Mouse (Mus musculus) CH12.LX (cell line): ENCODE data around the gene Syne3. TPM values are rescaled to one million over a fixed set of nuclear protein-coding genes. Genes with fewer than 3 reads are reported as not detected.

Experiments
- DNase-seq: peaks from one replicate; pipeline ENCODE4 v3.0.0-alpha.2; 2013; ENCODE audit errors: extremely low read depth
- H3K27ac ChIP-seq: 2 replicates; pipeline ENCODE4 v1.5.1; 2012; ENCODE audit warnings: low read depth, mild to moderate bottlenecking, control low read depth, moderate library complexity; ENCODE audit not compliant: insufficient read depth
- H3K27me3 ChIP-seq: replicated peaks from 2 replicates; pipeline ENCODE3; 2012; ENCODE audit warnings: inconsistent platforms
- H3K36me3 ChIP-seq, 2 experiments: replicated peaks in 1 of 2; 2 replicates each; pipeline versions ENCODE3 to v1.6.1; 2012; ENCODE audit warnings: inconsistent platforms in 1 of 2, low read length in 1 of 2, mild to moderate bottlenecking in 1 of 2, mixed read lengths in 1 of 2, moderate library complexity in 1 of 2; ENCODE audit not compliant: control insufficient read depth in 1 of 2, insufficient read depth in 1 of 2
- H3K4me1 ChIP-seq, 2 experiments: 2 replicates each; pipeline ENCODE4 v1.6.1; 2012; ENCODE audit warnings: inconsistent platforms in 1 of 2, moderate library complexity in 1 of 2; ENCODE audit not compliant: insufficient read depth in 2 of 2, control insufficient read depth in 1 of 2
- H3K4me2 ChIP-seq: 2 replicates; pipeline ENCODE4 v1.6.1; 2012; ENCODE audit warnings: low read depth, mild to moderate bottlenecking, control low read depth; ENCODE audit not compliant: poor library complexity, insufficient read depth, severe bottlenecking
- H3K4me3 ChIP-seq, 3 experiments: fragments of 150-350 bp in 1 of 3; sonication (generic) in 1 of 3; replicated peaks in 1 of 3; 2 replicates each; pipeline versions ENCODE3 to v1.5.1; 2011 to 2012; ENCODE audit warnings: low read depth in 2 of 3, low read length in 2 of 3, mild to moderate bottlenecking in 2 of 3, moderate library complexity in 2 of 3, control low read depth in 1 of 3, improper control_type of control experiment in 1 of 3, inconsistent platforms in 1 of 3, mixed read lengths in 1 of 3; ENCODE audit not compliant: poor library complexity in 1 of 3
- H3K79me2 ChIP-seq: replicated peaks from 2 replicates; pipeline ENCODE4 v1.6.1; 2012; ENCODE audit warnings: mild to moderate bottlenecking, moderate library complexity; ENCODE audit not compliant: control insufficient read depth, poor library complexity, insufficient read depth, severe bottlenecking; ENCODE audit errors: extremely low read depth
- H3K9ac ChIP-seq: 2 replicates; pipeline ENCODE4 v1.6.1; 2012; ENCODE audit warnings: low read depth, mild to moderate bottlenecking, control low read depth, moderate library complexity; ENCODE audit not compliant: insufficient read depth
- H3K9me3 ChIP-seq: replicated peaks from 2 replicates; pipeline ENCODE3; 2012; ENCODE audit warnings: low read length, inconsistent platforms, mixed read lengths
- BHLHE40 ChIP-seq: IDR thresholded peaks from 2 replicates; pipeline ENCODE4 v1.6.1; 2011; ENCODE audit warnings: mild to moderate bottlenecking, low read depth, low read length, improper control_type of control experiment
- CTCF ChIP-seq, 2 experiments: IDR thresholded peaks in 1 of 2; conservative IDR thresholded peaks in 1 of 2; 2 replicates each; pipeline ENCODE4 v1.5.1; 2011 to 2012; ENCODE audit warnings: low read depth in 2 of 2, low read length in 2 of 2, improper control_type of control experiment in 1 of 2, inconsistent platforms in 1 of 2, mild to moderate bottlenecking in 1 of 2, moderate library complexity in 1 of 2
- EP300 ChIP-seq: IDR thresholded peaks from 2 replicates; pipeline ENCODE4 v1.6.1; 2011; ENCODE audit warnings: low read length, improper control_type of control experiment
- ETS1 ChIP-seq: conservative IDR thresholded peaks from 2 replicates; pipeline ENCODE4 v1.6.1; 2012; ENCODE audit warnings: low read depth, mild to moderate bottlenecking, inconsistent platforms, low read length, improper control_type of control experiment, moderate library complexity
- GABPA ChIP-seq: IDR thresholded peaks from 2 replicates; pipeline ENCODE4 v1.6.1; 2012; ENCODE audit warnings: low read depth, low read length, improper control_type of control experiment, inconsistent platforms; ENCODE audit not compliant: insufficient replicate concordance
- HCFC1 ChIP-seq: IDR thresholded peaks from 2 replicates; pipeline ENCODE4 v1.6.1; 2012; ENCODE audit warnings: low read depth, mild to moderate bottlenecking, inconsistent platforms, low read length, improper control_type of control experiment
- JUN ChIP-seq: IDR thresholded peaks from 2 replicates; pipeline ENCODE4 v1.6.1; 2011; ENCODE audit warnings: low read depth, mild to moderate bottlenecking, low read length, improper control_type of control experiment, moderate library complexity; ENCODE audit not compliant: insufficient read depth
- JUND ChIP-seq: conservative IDR thresholded peaks from 2 replicates; pipeline ENCODE4 v1.6.1; 2011; ENCODE audit warnings: low read depth, low read length, improper control_type of control experiment
- MAFK ChIP-seq: IDR thresholded peaks from 2 replicates; pipeline ENCODE4 v1.6.1; 2011; ENCODE audit warnings: low read length, improper control_type of control experiment; ENCODE audit not compliant: insufficient replicate concordance
- MEF2A ChIP-seq: IDR thresholded peaks from 2 replicates; pipeline ENCODE4 v1.6.1; 2014; ENCODE audit warnings: low read depth, mild to moderate bottlenecking, inconsistent platforms, low read length, improper control_type of control experiment, borderline replicate concordance
- PAX5 ChIP-seq: IDR thresholded peaks from 2 replicates; pipeline ENCODE4 v1.6.1; 2012; ENCODE audit warnings: low read length, inconsistent platforms, mixed read lengths
- POLR2AphosphoS2 ChIP-seq: IDR thresholded peaks from 2 replicates; pipeline ENCODE4 v1.6.1; 2011; ENCODE audit warnings: low read depth, low read length, improper control_type of control experiment
- RCOR1 ChIP-seq: conservative IDR thresholded peaks from 2 replicates; pipeline ENCODE4 v1.6.1; 2012; ENCODE audit warnings: low read depth, mild to moderate bottlenecking, inconsistent platforms, low read length, improper control_type of control experiment
- SIN3A ChIP-seq: IDR thresholded peaks from 2 replicates; pipeline ENCODE4 v1.6.1; 2012; ENCODE audit warnings: low read length, improper control_type of control experiment, inconsistent platforms
- SMC3 ChIP-seq: IDR thresholded peaks from 2 replicates; pipeline ENCODE4 v1.6.1; 2011; ENCODE audit warnings: low read depth, low read length, improper control_type of control experiment
- TCF12 ChIP-seq: IDR thresholded peaks from 2 replicates; pipeline ENCODE4 v1.6.1; 2014; ENCODE audit warnings: low read depth, mild to moderate bottlenecking, inconsistent platforms, low read length, improper control_type of control experiment
- UBTF ChIP-seq: IDR thresholded peaks from 2 replicates; pipeline ENCODE4 v1.6.1; 2012; ENCODE audit warnings: low read depth, mild to moderate bottlenecking, inconsistent platforms, low read length, improper control_type of control experiment, moderate library complexity
- ZKSCAN1 ChIP-seq: IDR thresholded peaks from 2 replicates; pipeline ENCODE4 v1.6.1; 2012; ENCODE audit warnings: low read depth, inconsistent platforms, low read length, improper control_type of control experiment, borderline replicate concordance
- ZMIZ1 ChIP-seq: IDR thresholded peaks from 2 replicates; pipeline ENCODE4 v1.6.1; 2012; ENCODE audit warnings: low read depth, mild to moderate bottlenecking, inconsistent platforms, low read length, improper control_type of control experiment
- dilution Hi-C: fragments of 300-500 bp; cut with MboI; formaldehyde crosslinking; loops from 2 replicates; pipeline ENCODE4 v1.14.3; 2020; ENCODE audit warnings: low sequenced_read_pairs; ENCODE audit not compliant: extremely low pct_unique_long_range_greater_than_20kb, extremely low pct_ligation_motif_present
- in situ Hi-C: fragments of 300-500 bp; cut with MboI; formaldehyde crosslinking; loops from 3 replicates; pipeline ENCODE4 v1.14.3; 2019; ENCODE audit warnings: low sequenced_read_pairs, low pct_ligation_motif_present, low pct_unique_long_range_greater_than_20kb, mixed read lengths
- polyA plus RNA-seq: library from polyadenylated mRNA; unstranded; fragments of >175 nt; gene quantifications from 2 replicates; pipeline ENCODE4 v1.2.1, GENCODE M21; 2012; ENCODE audit warnings: low read depth; ENCODE audit not compliant: insufficient read length
- total RNA-seq, 2 experiments: library from RNA; depleted of rRNA; stranded (reverse); fragments of 300-350 nt in 1 of 2; fragments of >200 nt in 1 of 2; gene quantifications; 2 replicates each; pipeline ENCODE4 v1.2.3; 2012 to 2014

Gene Syne3
- total and polyA plus RNA-seq, 3 experiments: 5.3 to 18.7 (median 7.3) TPM

DNA sequence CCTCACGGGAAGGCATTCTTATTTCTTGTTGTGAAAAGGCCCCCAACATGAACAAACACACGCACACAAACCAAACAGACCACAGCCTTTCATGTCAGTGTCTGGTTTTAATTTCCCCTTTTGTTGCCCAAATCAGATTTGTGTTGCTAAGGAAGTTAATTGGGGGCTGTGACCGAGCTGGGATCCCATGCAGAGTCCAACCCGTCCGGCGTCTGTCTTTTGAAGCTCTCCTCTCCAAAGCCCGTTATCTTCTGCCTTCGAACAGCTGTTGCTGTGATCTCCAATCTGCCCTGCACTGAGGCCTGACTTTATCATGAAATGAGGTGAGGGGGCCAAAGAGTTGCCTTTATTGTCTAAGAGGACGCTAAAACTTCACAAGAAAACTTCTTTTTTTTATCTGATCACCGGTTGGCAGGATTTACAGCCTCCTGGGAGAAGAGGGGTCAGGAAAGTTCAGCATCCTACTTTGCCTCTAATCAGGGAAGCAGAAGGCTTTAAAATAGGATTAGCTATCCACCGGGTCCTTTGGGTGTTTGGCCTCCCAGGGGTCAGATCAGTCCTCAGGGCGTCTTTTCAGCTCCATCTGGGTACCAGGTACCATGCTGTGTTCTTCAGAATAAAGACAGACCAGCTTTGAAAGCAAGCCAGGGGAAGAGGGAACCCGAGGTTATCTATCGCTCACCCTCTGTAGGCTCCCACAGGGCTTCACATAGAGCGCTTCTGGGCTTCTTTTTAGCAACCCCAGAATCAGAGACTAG is 101.4 kb downstream of the Syne3 start:
- H3K4me1 ChIP-seq: peaks cover 7 to 15% of the 10 kb centered on the region in 2 experiments
- in situ Hi-C loops: no loop called here
- H3K4me2 ChIP-seq: no peak overlapping the region
- H3K27ac ChIP-seq: no peak overlapping the region
- no peaks in the 10 kb centered on the region for H3K79me2 ChIP-seq
- H3K9ac ChIP-seq: no peak overlapping the region
- H3K27me3 ChIP-seq: peaks cover 40% of the 10 kb centered on the region
- TF ChIP-seq CTCF (conservative IDR thresholded peaks at IDR 0.05 in 1 of 2, IDR thresholded peaks at IDR 0.05 in 1 of 2; ENCODE audit: low read depth in 2 of 2, low read length in 2 of 2) (no peak), JUND (no peak), PAX5 (no peak), POLR2AphosphoS2 (no peak), ZKSCAN1 (no peak), BHLHE40 (no peak), JUN (no peak), HCFC1 (no peak), ETS1 (no peak), UBTF (no peak), MAFK (no peak)
- no peak for DNase-seq
- H3K4me3 ChIP-seq: no peak overlapping the region
- dilution Hi-C loops: no loop called here
- H3K9me3 ChIP-seq: peaks cover 5% of the 10 kb centered on the region
- no peaks in the 10 kb centered on the region for H3K36me3 ChIP-seq

DNA sequence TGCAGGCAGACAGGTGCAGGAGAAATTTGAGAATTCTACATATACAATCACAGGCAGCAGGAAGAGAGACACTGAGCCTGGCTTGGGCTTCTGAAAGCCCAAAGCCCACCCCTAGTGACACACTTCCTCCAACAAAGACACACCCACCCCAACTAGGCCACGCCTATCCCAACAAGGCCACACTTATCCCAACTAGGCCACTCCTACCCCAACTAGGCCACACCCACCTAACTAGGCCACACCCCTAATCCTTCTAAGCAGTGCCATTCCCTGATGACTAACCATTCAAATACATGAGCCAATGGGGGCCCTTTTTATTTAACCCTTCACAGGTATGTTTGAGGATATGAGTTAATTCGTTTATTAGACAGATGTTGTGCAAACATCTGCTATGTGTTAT is 102.5 kb downstream of the Syne3 start:
- peaks cover 7 to 9% of the 10 kb centered on the region in 2 experiments for H3K4me1 ChIP-seq
- peaks cover 29% of the 10 kb centered on the region for H3K27me3 ChIP-seq
- no peak overlapping the region for H3K4me2 ChIP-seq
- DNase-seq: no peak
- H3K79me2 ChIP-seq: no peaks in the 10 kb centered on the region
- in situ Hi-C loops (no loop called here), dilution Hi-C loops (no loop called here)
- H3K9me3 ChIP-seq: peaks cover 5% of the 10 kb centered on the region
- H3K4me3 ChIP-seq: no peak overlapping the region
- TF ChIP-seq SIN3A: no peak
- no peak for TF ChIP-seq JUND
- no peak for TF ChIP-seq SMC3
- no peak for TF ChIP-seq MEF2A
- no peak for TF ChIP-seq RCOR1
- TF ChIP-seq TCF12: no peak
- no peak for TF ChIP-seq GABPA
- no peak for TF ChIP-seq EP300
- TF ChIP-seq ZMIZ1: no peak
- no peak for TF ChIP-seq JUN
- TF ChIP-seq POLR2AphosphoS2: no peak
- TF ChIP-seq ZKSCAN1: no peak
- no peak for TF ChIP-seq MAFK
- no peak overlapping the region for H3K27ac ChIP-seq
- H3K9ac ChIP-seq: no peak overlapping the region
- no peaks in the 10 kb centered on the region for H3K36me3 ChIP-seq
